Mouse (Mus musculus) layer of hippocampus, postnatal 25 days (tissue): Measurements from ENCODE around the gene Dio1. TPM values are rescaled to one million over a fixed set of nuclear protein-coding genes. Genes with fewer than 3 reads are reported as not detected.

Experiments
- DNase-seq, 2 experiments: peaks; one replicate each; pipeline ENCODE4 v3.0.0; 2022; ENCODE audit warnings: mixed read lengths in 2 of 2, low spot score in 1 of 2; ENCODE audit errors: extremely low spot score in 1 of 2
- total RNA-seq, 2 experiments: library from RNA; stranded (reverse); gene quantifications; 2 replicates each; pipeline ENCODE4 v1.2.3; 2021

Gene Dio1
- total RNA-seq, 2 experiments from 2014 or later: not detected

- DNase-seq: no peak
Measured at GRCm38 (mm10) chr4:107248061-107248460, 58.9 kb downstream of the Dio1 start.

GRCm38 (mm10) chr4:107247110-107247509, 59.9 kb downstream of the Dio1 start:
- DNase-seq: no peak

- DNase-seq: no peak
Measured at GRCm38 (mm10) chr4:107246040-107246439, 60.9 kb downstream of the Dio1 start.

GRCm38 (mm10) chr4:107245368-107245767, 61.6 kb downstream of the Dio1 start:
- no peak for DNase-seq

GRCm38 (mm10) chr4:107243365-107244333, 63.3 kb downstream of the Dio1 start:
- DNase-seq: no peak

Other genes with a start within 250 kb of the Dio1 start
- gene Mrpl37, start 240.3 kb downstream of the Dio1 start, total RNA-seq: 10 to 100 TPM; 58.7 to 60.6 TPM
- gene Cyb5rl, start 240.2 kb downstream of the Dio1 start, total RNA-seq: 1 to 10 TPM; 5.8 to 6.6 TPM
- gene Cdcp2, start 210.3 kb downstream of the Dio1 start, total RNA-seq: not detected
- 100 to 1,000 TPM; 200 to 222 TPM for gene Tmem59, start 128.8 kb downstream of the Dio1 start, total RNA-seq
- 10 to 100 TPM; 18.6 to 20.1 TPM for gene Tceanc2, start 128.1 kb downstream of the Dio1 start, total RNA-seq
- not detected for gene Ldlrad1, start 98.0 kb downstream of the Dio1 start, total RNA-seq
- 10 to 100 TPM; 33.2 to 40.4 TPM for gene Lrrc42, start 53.6 kb downstream of the Dio1 start, total RNA-seq
- 10 to 100 TPM; 24.0 to 25.9 TPM for gene Hspb11, start 53.6 kb downstream of the Dio1 start, total RNA-seq
- 10 to 100 TPM; 52.4 to 55.0 TPM for gene Yipf1, start 7.2 kb upstream of the Dio1 start, total RNA-seq
- 10 to 100 TPM; 12.2 to 13.1 TPM for gene Ndc1, start 60.6 kb upstream of the Dio1 start, total RNA-seq
- gene Glis1, start 127.4 kb upstream of the Dio1 start, total RNA-seq: 1 to 10 TPM in 1 of 2 experiments, under 1 TPM in 1; 0.44 to 1.2 TPM